Mouse (Mus musculus) hindbrain, embryonic 15.5 days (tissue): Measurements from ENCODE around the gene Klf2. TPM values are rescaled to one million over a fixed set of nuclear protein-coding genes. Genes with fewer than 3 reads are reported as not detected.

Experiments
- ATAC-seq: fragments of 200-750 bp; cut with Nextera tagmentation; 2 replicates; pipeline ENCODE4 v1.8.0; 2017; ENCODE audit warnings: low read depth, moderate number of reproducible peaks, moderate TSS enrichment; ENCODE audit not compliant: low FRiP score
- H3K27ac ChIP-seq: fragments of 300-500 bp; sonication (generic); replicated peaks from 2 replicates; pipeline ENCODE4 v1.5.1; 2015; ENCODE audit warnings: mild to moderate bottlenecking, inconsistent platforms
- H3K27me3 ChIP-seq: fragments of 300-500 bp; sonication (generic); 2 replicates; pipeline ENCODE4 v1.6.1; 2015; ENCODE audit warnings: control low read depth, inconsistent platforms
- H3K36me3 ChIP-seq: fragments of 300-500 bp; sonication (generic); 2 replicates; pipeline ENCODE4 v1.6.1; 2015; ENCODE audit warnings: control low read depth, inconsistent platforms
- H3K4me1 ChIP-seq: fragments of 300-500 bp; sonication (generic); replicated peaks from 2 replicates; pipeline ENCODE4 v1.6.1; 2015; ENCODE audit warnings: control low read depth, inconsistent platforms
- H3K4me2 ChIP-seq: fragments of 300-500 bp; sonication (generic); 2 replicates; pipeline ENCODE4 v1.6.1; 2015; ENCODE audit warnings: moderate library complexity, mild to moderate bottlenecking, inconsistent platforms
- H3K4me3 ChIP-seq: fragments of 300-500 bp; sonication (generic); 2 replicates; pipeline ENCODE4 v1.5.1; 2015; ENCODE audit warnings: mild to moderate bottlenecking, inconsistent platforms
- H3K9ac ChIP-seq: fragments of 300-500 bp; sonication (generic); 2 replicates; pipeline ENCODE4 v1.6.1; 2015; ENCODE audit warnings: inconsistent platforms
- H3K9me3 ChIP-seq: fragments of 300-500 bp; sonication (generic); 2 replicates; pipeline ENCODE4 v1.6.1; 2016; ENCODE audit warnings: control low read depth, inconsistent platforms
- WGBS: fragments of 180-500 bp; shearing (Covaris S2); methylation state at CpG from one replicate; pipeline ENCODE4 v1.1.7; 2015; 5-methylcytosine and 5-hydroxymethylcytosine counted together
- polyA plus RNA-seq: library from polyadenylated mRNA; unstranded; fragments of >200 nt; fragmentation: Nextera tagmentation; extraction: Ambion mirVana; gene quantifications from 2 replicates; pipeline ENCODE4 v1.2.1, GENCODE M21; 2015

Klf2 gene
- polyA plus RNA-seq, 1 experiment from 2014 or later, result 6.9 TPM

DNA sequence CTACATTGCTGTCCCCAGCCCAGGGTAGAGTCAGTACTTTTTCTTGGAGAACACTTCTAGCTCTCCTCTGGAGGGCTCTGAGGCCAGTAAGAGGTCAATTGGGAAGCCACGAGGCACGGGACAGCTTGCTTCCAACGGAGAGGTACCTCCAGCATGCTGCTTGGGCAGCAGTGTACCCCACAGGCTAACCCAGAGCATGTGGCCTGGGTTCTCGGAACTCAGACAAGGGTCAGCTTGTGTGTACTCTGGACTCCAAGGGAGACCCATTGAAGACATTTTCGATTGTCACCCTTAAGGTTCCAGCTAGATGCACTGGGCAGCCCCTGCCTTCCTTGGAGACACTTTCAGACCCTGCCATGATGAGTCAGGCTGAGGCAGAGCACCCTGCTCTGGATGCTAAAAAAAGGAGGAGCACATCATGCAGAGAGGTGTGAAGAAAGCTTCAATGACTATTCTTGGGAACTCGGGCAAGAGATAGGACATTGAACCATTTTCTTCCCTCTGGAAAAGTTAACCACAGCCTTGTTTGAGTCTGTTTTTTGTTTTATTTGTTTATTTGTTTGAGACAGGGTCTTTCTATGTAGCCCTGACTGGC, 4.4 kb downstream of the Klf2 start:
- H3K4me2 ChIP-seq, result no peak overlapping the region
- no peaks in the 10 kb centered on the region for H3K9me3 ChIP-seq
- no peaks in the 10 kb centered on the region for H3K36me3 ChIP-seq
- H3K4me3 ChIP-seq, result no peak overlapping the region
- H3K9ac ChIP-seq, result no peak overlapping the region
- peaks cover 21% of the 10 kb centered on the region for H3K4me1 ChIP-seq
- peaks cover 36% of the 10 kb centered on the region for H3K27me3 ChIP-seq
- 76% methylated on average over 6 of the region's 6 CpGs for WGBS
- H3K27ac ChIP-seq, result no peak overlapping the region
- no peak for ATAC-seq

DNA sequence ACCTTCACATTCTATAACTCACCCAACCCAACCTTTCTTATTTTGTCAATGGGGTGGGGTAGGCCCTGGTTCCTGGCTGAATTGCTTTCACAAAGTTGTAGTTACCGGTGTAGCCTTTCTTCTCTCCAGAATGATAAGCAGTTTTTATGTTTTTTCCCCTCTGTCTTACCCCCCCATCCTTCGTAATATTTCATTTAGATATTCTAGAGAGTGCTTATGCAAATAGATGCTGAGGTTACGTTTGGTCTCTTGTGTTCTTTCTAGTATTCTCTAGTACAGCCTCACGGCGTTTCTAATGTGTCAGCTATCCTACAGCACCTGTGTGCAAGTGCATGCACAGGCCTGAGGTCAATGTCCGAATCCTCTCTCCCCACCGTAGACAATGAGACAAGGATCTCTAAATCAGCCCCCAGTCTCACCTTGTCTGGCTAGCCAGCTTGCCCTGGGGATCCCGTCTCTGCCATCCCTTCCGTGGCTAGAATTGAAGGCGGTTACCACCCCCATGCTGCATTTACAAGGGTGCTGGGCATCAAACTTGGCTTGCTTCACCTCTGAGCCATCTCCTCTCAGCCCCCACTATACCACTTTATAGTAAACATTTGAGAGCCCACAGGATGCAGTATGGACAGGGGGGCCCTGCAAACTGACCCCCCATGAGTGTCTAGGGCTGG, 5.3 kb downstream of the Klf2 start:
- WGBS, result 90% methylated on average over 10 of the region's 10 CpGs
- H3K4me1 ChIP-seq, result peaks cover 14% of the 10 kb centered on the region
- H3K36me3 ChIP-seq, result no peaks in the 10 kb centered on the region
- H3K9ac ChIP-seq, result no peak overlapping the region
- no peak overlapping the region for H3K4me3 ChIP-seq
- no peaks in the 10 kb centered on the region for H3K9me3 ChIP-seq
- H3K4me2 ChIP-seq, result no peak overlapping the region
- H3K27ac ChIP-seq, result no peak overlapping the region
- H3K27me3 ChIP-seq, result peaks cover 32% of the 10 kb centered on the region
- ATAC-seq, result no peak

DNA sequence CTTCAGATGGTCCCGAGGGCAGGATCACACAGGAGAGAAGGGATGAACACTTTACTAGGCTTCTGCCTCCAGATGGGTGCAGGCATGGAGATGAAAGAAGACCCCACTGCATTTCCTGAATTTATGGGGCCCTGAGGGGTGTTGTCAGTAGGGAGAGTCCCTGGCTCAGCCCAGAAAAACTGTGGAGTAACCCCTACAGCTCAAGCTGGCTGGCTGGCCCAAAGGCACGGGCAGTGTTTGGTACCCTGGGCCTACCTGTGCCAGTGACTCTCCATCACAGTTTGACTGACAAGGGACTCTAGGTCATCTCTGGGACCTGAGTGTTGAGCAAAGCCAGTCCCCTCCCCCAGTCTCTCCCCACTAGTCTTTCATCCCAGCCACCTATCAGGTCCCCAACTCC, 5.9 kb downstream of the Klf2 start:
- peaks cover 8% of the 10 kb centered on the region for H3K4me1 ChIP-seq
- 86% methylated on average over 2 of the region's 2 CpGs for WGBS
- no peak for ATAC-seq

DNA sequence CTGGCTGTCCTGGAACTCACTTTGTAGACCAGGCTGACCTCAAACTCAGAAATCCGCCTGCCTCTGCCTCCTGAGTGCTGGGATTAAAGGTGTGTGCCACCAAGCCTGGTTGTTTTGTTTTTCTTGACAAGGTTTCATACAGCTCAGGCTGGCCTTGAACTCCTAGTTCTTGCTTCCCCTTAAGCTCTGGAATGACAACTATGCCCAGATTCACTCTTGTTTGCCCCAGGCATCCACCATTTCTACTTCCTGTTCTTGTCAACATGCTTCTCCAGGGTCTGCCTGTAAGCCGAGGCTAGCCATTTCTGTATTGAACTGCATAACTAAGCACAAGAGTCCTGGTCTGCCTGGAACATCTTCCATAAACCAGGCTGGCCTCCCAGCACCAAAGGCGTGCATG, 10.3 kb downstream of the Klf2 start:
- no peaks in the 10 kb centered on the region for H3K9me3 ChIP-seq
- no peak overlapping the region for H3K4me3 ChIP-seq
- ATAC-seq, result no peak
- no peak overlapping the region for H3K4me2 ChIP-seq
- whole genome bisulfite sequencing, result 95% methylated on average over 3 of the region's 3 CpGs
- H3K27ac ChIP-seq, result no peak overlapping the region
- H3K27me3 ChIP-seq, result no peaks in the 10 kb centered on the region
- no peak overlapping the region for H3K9ac ChIP-seq
- no peaks in the 10 kb centered on the region for H3K36me3 ChIP-seq
- H3K4me1 ChIP-seq, result no peaks in the 10 kb centered on the region

More for the DNA sequence above, 5.9 kb downstream of the Klf2 start:
- H3K27ac ChIP-seq, result no peak overlapping the region
- no peaks in the 10 kb centered on the region for H3K36me3 ChIP-seq
- H3K4me2 ChIP-seq, result no peak overlapping the region
- peaks cover 27% of the 10 kb centered on the region for H3K27me3 ChIP-seq
- H3K4me3 ChIP-seq, result no peak overlapping the region
- H3K9ac ChIP-seq, result no peak overlapping the region
- no peaks in the 10 kb centered on the region for H3K9me3 ChIP-seq

DNA sequence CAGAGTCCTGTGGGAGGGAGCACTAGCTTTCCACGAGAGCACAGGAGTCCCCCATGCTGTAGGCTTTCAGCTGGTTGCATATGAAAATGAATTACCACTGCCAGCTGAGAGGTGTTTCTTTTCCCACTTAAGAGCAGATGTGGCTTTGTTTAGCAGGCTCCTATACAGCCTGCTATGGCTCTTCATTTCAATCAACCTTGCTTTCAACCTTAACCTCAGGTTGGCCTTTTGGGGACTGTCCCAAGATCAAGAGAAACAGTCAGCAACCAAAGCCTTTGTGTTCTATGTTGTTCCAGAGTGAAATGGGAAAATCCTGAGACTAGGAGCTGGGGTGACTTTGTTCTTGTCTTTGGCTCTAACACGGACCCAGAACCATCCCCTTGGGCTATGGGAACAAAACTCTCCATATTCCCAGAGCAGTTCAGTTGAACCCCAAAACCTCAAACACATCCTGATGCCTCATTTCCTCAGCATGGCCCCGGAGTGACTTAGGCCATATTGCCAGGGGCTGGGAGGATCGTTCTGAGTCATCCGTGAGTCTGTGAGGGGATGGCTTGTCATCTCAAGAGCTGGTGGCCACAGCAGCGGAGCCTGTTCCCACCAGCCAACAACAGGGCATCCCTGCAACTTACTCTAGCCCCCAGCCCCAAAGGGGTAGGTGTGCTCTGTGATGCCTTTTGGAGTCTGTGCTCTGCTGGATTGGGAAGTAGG, 12.1 kb downstream of the Klf2 start:
- Histone ChIP-seq H3K27ac (no peak overlapping the region), H3K36me3 (peaks cover 4% of the 10 kb centered on the region), H3K9me3 (no peaks in the 10 kb centered on the region), H3K4me2 (no peak overlapping the region), H3K9ac (no peak overlapping the region), H3K27me3 (no peaks in the 10 kb centered on the region), H3K4me1 (no peaks in the 10 kb centered on the region), H3K4me3 (no peak overlapping the region)
- WGBS, result 90% methylated on average over 6 of the region's 6 CpGs
- ATAC-seq, result no peak

DNA sequence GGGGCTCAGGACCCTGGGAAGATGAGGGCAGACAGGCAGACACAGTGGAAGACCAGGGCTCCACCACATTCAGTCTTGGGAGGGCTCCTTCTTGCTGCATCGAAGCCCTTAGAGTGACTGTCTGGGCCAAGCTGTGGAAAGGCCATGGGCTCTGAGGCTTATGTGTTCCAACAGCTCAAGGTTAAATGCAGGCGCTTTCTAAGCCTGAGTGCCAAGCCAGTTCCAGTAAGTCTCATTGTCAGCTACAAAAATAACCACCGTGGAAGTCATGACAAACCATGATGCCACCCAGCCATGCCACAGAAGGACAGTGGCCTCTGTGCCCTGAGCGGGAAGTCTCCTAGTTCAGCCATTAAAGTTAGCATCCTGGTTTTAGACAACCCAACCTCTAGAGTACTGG, 12.8 kb downstream of the Klf2 start:
- no peak for ATAC-seq
- 92% methylated on average over 4 of the region's 4 CpGs for WGBS
- Histone ChIP-seq H3K4me1 (no peaks in the 10 kb centered on the region), H3K9ac (no peak overlapping the region), H3K4me2 (no peak overlapping the region), H3K27ac (no peak overlapping the region), H3K4me3 (no peak overlapping the region), H3K9me3 (no peaks in the 10 kb centered on the region), H3K27me3 (no peaks in the 10 kb centered on the region), H3K36me3 (peaks cover 7% of the 10 kb centered on the region)

DNA sequence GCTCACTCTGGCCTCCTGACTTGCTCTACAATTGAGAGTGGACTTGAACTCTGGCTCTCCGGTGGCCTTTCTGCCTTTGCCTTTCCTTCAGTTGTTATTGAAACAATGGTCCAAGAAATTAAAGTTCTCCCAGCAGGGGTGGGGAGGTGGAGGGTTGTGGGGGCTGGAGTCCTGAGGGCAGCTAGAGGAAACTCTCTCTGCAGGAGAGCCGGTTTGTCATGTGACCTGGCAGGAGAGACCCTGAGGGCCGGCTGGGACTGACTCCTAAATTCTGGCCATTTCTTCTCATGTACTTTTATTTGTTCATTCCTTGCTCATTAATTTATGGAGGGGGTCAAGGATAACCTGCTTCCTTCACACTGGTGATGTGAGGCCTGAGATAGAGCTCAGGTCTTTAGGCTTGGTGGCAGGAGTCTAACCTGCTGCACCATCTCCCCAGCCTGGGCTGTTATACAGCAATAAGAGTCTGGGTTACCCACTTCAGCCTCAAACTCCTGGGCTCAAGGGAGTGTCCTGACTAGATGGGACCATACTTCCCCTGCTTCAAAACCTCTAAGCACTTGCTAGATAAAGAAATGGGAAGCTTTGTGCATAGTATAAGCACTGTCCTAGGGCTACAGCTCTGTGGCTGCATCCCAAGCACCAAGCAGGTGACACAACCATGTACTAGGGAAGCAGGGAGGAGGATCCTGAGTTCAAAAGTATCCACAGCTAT, 14.8 kb downstream of the Klf2 start:
- no peaks in the 10 kb centered on the region for H3K9me3 ChIP-seq
- no peaks in the 10 kb centered on the region for H3K27me3 ChIP-seq
- ATAC-seq, result no peak
- no peak overlapping the region for H3K4me3 ChIP-seq
- no peak overlapping the region for H3K27ac ChIP-seq
- H3K9ac ChIP-seq, result no peak overlapping the region
- no peaks in the 10 kb centered on the region for H3K4me1 ChIP-seq
- H3K4me2 ChIP-seq, result no peak overlapping the region
- 32% methylated on average over 3 of the region's 3 CpGs for WGBS
- H3K36me3 ChIP-seq, result peaks cover 15% of the 10 kb centered on the region

DNA sequence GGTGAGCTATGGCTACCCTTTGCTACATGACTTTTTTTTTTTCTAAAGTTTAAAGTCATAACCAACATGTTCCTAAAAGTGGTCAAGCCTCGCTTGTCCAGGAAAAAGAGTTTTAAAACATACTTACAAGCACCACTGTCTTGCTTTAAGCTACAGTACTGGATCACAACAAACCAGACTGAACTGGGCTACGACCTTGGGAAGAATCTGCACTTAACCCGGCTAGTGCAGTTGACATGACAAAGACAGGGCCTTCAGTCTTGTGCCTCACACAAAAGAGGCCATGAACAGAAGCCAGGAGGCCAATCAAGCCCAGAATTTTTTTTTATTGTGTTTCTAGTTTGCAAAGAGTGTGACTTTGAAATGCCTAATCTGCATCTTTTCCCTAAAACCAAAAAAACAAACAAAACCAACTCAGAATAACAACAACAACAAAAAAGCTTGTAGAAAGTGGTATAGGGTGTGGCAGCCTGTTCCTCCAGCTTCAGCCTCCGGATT, 15.4 kb downstream of the Klf2 start:
- no peak for ATAC-seq
- Histone ChIP-seq H3K4me1 (no peaks in the 10 kb centered on the region), H3K36me3 (peaks cover 17% of the 10 kb centered on the region), H3K9ac (no peak overlapping the region), H3K27me3 (no peaks in the 10 kb centered on the region), H3K4me2 (no peak overlapping the region), H3K27ac (no peak overlapping the region), H3K4me3 (no peak overlapping the region), H3K9me3 (no peaks in the 10 kb centered on the region)
- 65% methylated on average over 4 of the region's 4 CpGs for WGBS

DNA sequence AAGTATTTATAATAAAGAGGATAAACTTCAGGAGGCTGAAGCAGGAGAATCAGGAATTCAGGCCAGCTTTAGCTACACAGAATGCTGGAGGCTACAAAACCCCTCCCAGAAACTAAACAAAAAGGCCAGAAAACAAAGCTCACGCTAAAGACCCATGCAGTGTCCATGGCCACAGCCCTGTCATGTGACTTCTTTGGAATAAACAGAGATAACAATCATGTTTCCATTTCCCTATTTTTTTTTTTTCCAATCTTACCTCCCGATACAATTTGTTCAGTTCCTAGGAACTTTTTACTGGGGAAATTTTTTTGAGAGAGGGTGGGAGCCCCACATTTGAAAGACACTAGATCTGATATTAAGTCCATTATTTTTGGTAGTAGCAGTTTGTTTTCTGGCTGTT, 17.4 kb downstream of the Klf2 start:
- H3K4me2 ChIP-seq, result no peak overlapping the region
- ATAC-seq, result no peak
- H3K36me3 ChIP-seq, result peaks cover 32% of the 10 kb centered on the region
- H3K4me3 ChIP-seq, result no peak overlapping the region
- no peaks in the 10 kb centered on the region for H3K9me3 ChIP-seq
- H3K4me1 ChIP-seq, result no peaks in the 10 kb centered on the region
- no peak overlapping the region for H3K27ac ChIP-seq
- no peak overlapping the region for H3K9ac ChIP-seq
- WGBS, result 76% methylated on average over 2 of the region's 2 CpGs
- H3K27me3 ChIP-seq, result no peaks in the 10 kb centered on the region

DNA sequence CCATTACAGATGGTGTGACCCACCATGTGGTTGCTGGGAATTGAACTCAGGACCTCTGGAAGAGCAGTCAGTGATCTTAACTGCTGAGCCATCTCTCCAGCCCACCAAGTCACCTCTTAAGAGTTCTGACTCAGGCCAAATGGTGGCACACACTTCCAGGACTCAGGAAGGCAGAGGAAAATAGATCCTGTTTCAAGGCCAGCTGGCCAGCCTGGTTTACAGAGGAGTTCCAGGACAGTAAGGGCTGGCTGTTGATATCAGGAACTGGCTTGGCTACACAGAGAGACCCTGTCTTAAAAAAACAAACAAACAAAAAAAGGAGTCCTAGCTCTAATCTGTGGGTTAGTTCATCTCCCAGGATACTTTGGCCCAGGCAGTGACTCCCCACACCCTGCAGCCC, 18.2 kb downstream of the Klf2 start:
- Histone ChIP-seq H3K9me3 (no peaks in the 10 kb centered on the region), H3K4me3 (no peak overlapping the region), H3K4me2 (no peak overlapping the region), H3K36me3 (peaks cover 37% of the 10 kb centered on the region), H3K4me1 (no peaks in the 10 kb centered on the region), H3K27ac (no peak overlapping the region), H3K27me3 (no peaks in the 10 kb centered on the region), H3K9ac (no peak overlapping the region)
- ATAC-seq, result no peak

DNA sequence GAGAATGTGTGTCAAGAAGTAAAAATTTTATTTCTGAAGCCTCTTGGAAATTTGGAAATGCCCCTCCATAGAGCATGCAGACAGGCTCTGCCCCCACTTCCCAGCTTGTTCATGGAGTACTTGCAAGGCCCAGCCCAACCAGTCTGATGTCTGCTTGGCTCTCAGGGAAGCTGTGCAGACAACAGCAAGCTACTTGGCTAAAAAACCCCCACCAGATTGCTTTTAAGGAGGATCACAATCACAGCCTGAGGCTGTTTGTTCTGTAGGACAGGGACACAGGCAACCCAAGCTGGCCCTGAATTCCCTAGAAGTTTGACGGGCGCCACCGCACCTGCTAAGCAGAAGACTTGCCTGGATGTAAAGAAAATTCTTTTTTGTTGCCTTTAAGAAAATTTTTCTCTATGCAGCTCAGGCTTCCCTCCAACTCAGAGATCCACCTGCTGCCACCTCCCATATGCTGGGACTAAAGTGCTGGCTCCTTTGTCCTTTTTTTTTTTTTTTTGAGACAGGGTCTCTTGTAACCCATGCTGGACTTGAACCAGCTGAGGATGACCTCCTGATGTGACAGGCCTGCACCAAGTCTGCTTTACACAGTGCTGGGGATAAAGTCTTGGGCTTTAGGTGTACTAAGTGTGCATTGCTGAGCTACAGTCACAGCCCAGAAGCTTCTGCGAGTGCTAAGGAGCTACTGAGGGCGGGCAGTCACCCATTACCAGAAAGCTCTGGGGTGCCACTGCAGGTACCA, 23.9 kb downstream of the Klf2 start:
- Histone ChIP-seq H3K4me2 (no peak overlapping the region), H3K27ac (no peak overlapping the region), H3K9me3 (no peaks in the 10 kb centered on the region), H3K4me3 (no peak overlapping the region), H3K36me3 (peaks cover 55% of the 10 kb centered on the region), H3K4me1 (no peaks in the 10 kb centered on the region), H3K9ac (no peak overlapping the region), H3K27me3 (no peaks in the 10 kb centered on the region)
- 94% methylated on average over 5 of the region's 5 CpGs for WGBS
- no peak for ATAC-seq
